Mouse (Mus musculus): ENCODE results near the gene H2-Ab1. TPM values are rescaled to one million over a fixed set of nuclear protein-coding genes. Genes with fewer than 3 reads are reported as not detected.

H2-Ab1 gene
- polyA plus RNA-seq, 1 experiment from 2014 or later, result 145 TPM

- Histone ChIP-seq H3K4me3 (ENCODE audit: inconsistent target) (no peak overlapping the region), H3K79me2 (ENCODE audit: inconsistent target) (no peaks in the 10 kb centered on the region), H3K36me3 (ENCODE audit: inconsistent target) (no peaks in the 10 kb centered on the region), H3K27ac (no peak overlapping the region)
- WGBS (ENCODE audit: missing documents), result 23% methylated on average over 4 of the region's 4 CpGs
Measured at GRCm38 (mm10) chr17:34249878-34250277, 7.6 kb upstream of the H2-Ab1 start.

DNA sequence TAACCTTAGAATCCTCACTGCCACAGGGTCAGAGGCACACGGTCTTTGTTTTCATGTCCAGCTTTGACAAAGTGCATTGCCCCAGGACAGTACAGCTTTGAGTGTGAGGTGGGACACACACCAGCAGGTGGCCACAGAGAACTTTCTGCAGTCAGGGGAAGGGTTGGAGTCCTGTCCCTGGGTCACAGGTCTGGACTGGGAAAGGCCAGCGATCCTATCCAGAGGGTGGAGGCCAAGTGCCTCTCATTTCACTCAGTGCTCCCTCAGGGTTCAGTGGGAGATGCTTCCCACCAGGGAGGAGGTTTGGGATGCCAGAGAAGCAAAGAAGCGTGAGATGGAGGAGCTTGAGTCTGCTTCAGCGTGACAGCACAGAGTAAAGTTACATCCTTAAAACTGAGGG, 5.8 kb upstream of the H2-Ab1 start:
- WGBS (ENCODE audit: missing documents), result 85% methylated on average over 4 of the region's 4 CpGs
- Histone ChIP-seq H3K79me2 (ENCODE audit: inconsistent target) (no peaks in the 10 kb centered on the region), H3K4me3 (ENCODE audit: inconsistent target) (no peak overlapping the region), H3K27ac (no peak overlapping the region), H3K36me3 (ENCODE audit: inconsistent target) (no peaks in the 10 kb centered on the region)

GRCm38 (mm10) chr17:34256501-34256900, 988 bp upstream of the H2-Ab1 start:
- no peaks in the 10 kb centered on the region for H3K36me3 ChIP-seq (ENCODE audit: inconsistent target)
- no peaks in the 10 kb centered on the region for H3K79me2 ChIP-seq (ENCODE audit: inconsistent target)
- WGBS (ENCODE audit: missing documents), result 77% methylated on average over 5 of the region's 5 CpGs
- H3K4me3 ChIP-seq (ENCODE audit: inconsistent target), result no peak overlapping the region
- no peak overlapping the region for H3K27ac ChIP-seq

DNA sequence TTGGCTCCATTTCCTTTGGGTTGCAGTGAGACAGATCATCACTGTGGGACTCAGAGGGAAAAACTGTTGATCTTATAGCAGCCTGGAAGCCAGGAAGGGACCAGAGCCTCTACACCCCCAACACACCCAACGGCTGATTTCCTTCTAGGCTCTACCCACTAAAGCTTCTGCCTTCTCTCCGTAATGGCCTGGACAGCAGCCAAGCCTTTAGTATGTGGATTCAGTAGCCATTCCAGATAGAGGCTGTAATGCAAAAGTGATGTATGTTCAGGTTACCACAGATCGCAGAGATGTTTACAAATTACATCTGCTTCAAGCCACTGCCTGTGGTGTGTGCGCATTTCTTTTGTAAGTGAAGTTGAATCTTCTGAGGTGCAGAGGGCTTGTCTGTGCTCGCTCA, 3.1 kb downstream of the H2-Ab1 start:
- 56% methylated on average over 5 of the region's 5 CpGs for WGBS (ENCODE audit: missing documents)
- no peak overlapping the region for H3K27ac ChIP-seq
- H3K79me2 ChIP-seq (ENCODE audit: inconsistent target), result no peaks in the 10 kb centered on the region
- H3K4me3 ChIP-seq (ENCODE audit: inconsistent target), result no peak overlapping the region
- no peaks in the 10 kb centered on the region for H3K36me3 ChIP-seq (ENCODE audit: inconsistent target)

DNA sequence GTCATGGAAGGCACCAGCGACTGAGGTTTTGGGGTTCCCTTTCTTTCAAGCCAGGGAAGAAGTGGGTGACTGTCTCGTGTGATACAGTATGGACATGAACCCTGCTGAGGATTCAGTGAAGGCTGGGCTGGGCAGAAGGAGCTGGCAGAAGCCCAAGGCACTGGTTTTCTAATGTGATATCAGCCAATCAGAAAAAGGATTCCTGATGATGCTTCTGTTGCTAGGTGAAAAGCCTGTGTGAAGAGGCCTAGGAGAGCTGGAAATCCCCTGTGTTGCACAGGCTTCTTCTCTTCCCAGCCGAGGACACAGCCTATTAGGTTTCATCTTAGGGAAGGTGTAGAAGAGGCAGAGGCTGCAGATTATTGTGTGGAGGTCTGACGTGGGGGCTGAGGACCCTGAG, 4.0 kb downstream of the H2-Ab1 start:
- no peak overlapping the region for H3K4me3 ChIP-seq (ENCODE audit: inconsistent target)
- H3K36me3 ChIP-seq (ENCODE audit: inconsistent target), result no peaks in the 10 kb centered on the region
- no peak overlapping the region for H3K27ac ChIP-seq
- H3K79me2 ChIP-seq (ENCODE audit: inconsistent target), result no peaks in the 10 kb centered on the region
- 38% methylated on average over 4 of the region's 4 CpGs for WGBS (ENCODE audit: missing documents)

DNA sequence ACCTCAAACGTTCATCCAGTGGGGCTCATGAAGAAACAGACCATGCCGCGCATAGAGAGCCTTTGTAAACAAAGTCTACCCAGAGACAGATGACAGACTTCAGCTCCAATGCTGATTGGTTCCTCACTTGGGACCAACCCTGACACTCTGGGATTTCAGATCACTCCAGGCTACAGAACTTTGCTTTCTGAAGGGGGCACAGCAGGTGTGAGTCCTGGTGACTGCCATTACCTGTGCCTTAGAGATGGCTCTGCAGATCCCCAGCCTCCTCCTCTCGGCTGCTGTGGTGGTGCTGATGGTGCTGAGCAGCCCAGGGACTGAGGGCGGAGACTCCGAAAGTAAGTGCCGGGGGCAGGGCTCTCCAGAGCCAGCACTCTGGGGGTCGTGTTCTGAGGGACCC, 5.6 kb downstream of the H2-Ab1 start:
- 2% methylated on average over 8 of the region's 8 CpGs for WGBS (ENCODE audit: missing documents)
- H3K27ac ChIP-seq, result no peak overlapping the region

DNA sequence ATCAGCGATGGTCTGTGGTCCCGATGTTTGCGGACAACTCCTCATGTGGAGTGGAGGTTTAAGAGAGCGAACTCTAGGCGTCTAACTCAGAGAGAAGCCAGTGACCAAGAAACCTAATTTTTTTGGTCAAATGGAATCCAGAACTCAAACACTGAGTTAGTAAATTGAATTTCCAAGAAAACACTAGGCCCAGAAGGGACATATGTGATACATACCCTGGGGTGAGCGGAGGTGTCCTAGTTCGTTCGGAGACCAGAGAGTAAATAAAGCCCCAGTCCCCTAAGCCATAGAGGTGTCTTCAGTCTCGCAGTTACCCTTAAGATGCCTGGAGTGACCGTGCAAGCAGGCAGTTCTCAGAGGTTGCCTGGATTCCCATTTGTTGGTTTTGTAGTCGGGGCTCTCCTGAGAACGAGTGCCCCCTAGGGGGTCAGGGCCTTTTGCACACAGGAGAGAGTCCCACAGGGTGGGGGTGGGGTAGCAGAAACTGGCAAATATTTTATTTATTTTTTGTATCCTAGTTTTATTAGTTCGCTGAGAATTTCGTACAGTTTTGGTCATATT, 6.4 kb downstream of the H2-Ab1 start:
- Histone ChIP-seq H3K36me3 (ENCODE audit: inconsistent target) (no peaks in the 10 kb centered on the region), H3K79me2 (ENCODE audit: inconsistent target) (no peaks in the 10 kb centered on the region), H3K4me3 (ENCODE audit: inconsistent target) (peak overlapping the region; percentile 45), H3K27ac (no peak overlapping the region)
- WGBS (ENCODE audit: missing documents), result 18% methylated on average over 14 of the region's 14 CpGs

More for the DNA sequence above, 5.6 kb downstream of the H2-Ab1 start:
- Histone ChIP-seq H3K4me3 (ENCODE audit: inconsistent target) (peak overlapping the region; percentile 45), H3K79me2 (ENCODE audit: inconsistent target) (no peaks in the 10 kb centered on the region), H3K36me3 (ENCODE audit: inconsistent target) (no peaks in the 10 kb centered on the region)

- 3% methylated on average over 91 of the region's 93 CpGs for WGBS (ENCODE audit: missing documents)
- Histone ChIP-seq H3K79me2 (ENCODE audit: inconsistent target) (no peaks in the 10 kb centered on the region), H3K27ac (no peak overlapping the region), H3K36me3 (ENCODE audit: inconsistent target) (no peaks in the 10 kb centered on the region), H3K4me3 (ENCODE audit: inconsistent target) (peak overlapping the region; percentile 45; the same call in 1 of the 2 replicates)
Measured at GRCm38 (mm10) chr17:34264452-34265351, 7.2 kb downstream of the H2-Ab1 start.

DNA sequence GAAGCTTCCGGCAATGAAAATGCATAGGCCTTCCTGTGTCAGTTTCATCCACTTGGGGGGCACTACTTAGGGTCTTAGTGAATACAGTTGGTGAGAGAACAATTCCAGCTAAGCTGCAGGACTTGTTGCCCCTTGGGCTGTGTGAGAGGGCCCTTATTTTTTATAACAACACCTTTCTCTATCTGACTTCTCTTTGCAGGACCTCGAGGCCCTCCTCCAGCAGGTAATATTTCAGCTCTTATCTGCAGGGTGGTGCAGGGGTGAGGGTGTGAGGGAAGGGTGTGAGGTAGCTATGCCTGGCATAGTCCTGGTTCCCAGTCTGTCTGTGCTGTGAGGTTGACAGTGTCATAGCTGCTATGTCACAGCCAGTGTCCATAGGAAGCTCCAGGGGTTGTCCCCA, 10.8 kb downstream of the H2-Ab1 start:
- 86% methylated on average over 2 of the region's 2 CpGs for WGBS (ENCODE audit: missing documents)
- no peaks in the 10 kb centered on the region for H3K36me3 ChIP-seq (ENCODE audit: inconsistent target)
- no peak overlapping the region for H3K27ac ChIP-seq

DNA sequence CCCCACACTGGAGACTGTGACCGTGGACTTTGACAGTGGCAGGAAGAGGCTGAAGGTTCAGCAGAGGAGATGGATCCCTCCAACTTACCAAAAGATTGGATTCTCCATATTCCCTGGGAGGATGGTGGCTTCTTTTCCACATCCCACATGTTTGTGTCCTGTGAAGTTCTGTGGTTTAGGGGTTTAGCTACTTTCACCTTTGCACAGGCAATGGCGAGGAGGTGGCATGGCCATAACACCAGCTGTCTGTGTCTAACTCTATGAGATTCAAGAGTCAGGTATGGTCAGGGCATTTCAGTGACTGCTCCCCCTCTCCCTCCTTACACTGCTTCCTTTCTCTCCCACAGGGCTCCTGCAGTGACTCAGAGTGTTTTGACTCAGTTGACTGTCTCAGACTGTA, 11.3 kb downstream of the H2-Ab1 start:
- Histone ChIP-seq H3K27ac (no peak overlapping the region), H3K36me3 (ENCODE audit: inconsistent target) (no peaks in the 10 kb centered on the region), H3K4me3 (ENCODE audit: inconsistent target) (no peak overlapping the region), H3K79me2 (ENCODE audit: inconsistent target) (no peaks in the 10 kb centered on the region)
- WGBS (ENCODE audit: missing documents), result 94% methylated on average over 2 of the region's 2 CpGs

More for the DNA sequence above, 10.8 kb downstream of the H2-Ab1 start:
- Histone ChIP-seq H3K4me3 (ENCODE audit: inconsistent target) (no peak overlapping the region), H3K79me2 (ENCODE audit: inconsistent target) (no peaks in the 10 kb centered on the region)

GRCm38 (mm10) chr17:34269817-34270216, 12.3 kb downstream of the H2-Ab1 start:
- H3K79me2 ChIP-seq (ENCODE audit: inconsistent target), result no peaks in the 10 kb centered on the region
- 98% methylated on average over 4 of the region's 4 CpGs for WGBS (ENCODE audit: missing documents)
- no peak overlapping the region for H3K4me3 ChIP-seq (ENCODE audit: inconsistent target)
- H3K27ac ChIP-seq, result no peak overlapping the region
- no peaks in the 10 kb centered on the region for H3K36me3 ChIP-seq (ENCODE audit: inconsistent target)

- 93% methylated on average over 2 of the region's 2 CpGs for WGBS (ENCODE audit: missing documents)
- no peaks in the 10 kb centered on the region for H3K36me3 ChIP-seq (ENCODE audit: inconsistent target)
- H3K27ac ChIP-seq, result no peak overlapping the region
- no peak overlapping the region for H3K4me3 ChIP-seq (ENCODE audit: inconsistent target)
- H3K79me2 ChIP-seq (ENCODE audit: inconsistent target), result no peaks in the 10 kb centered on the region
Measured at GRCm38 (mm10) chr17:34270230-34270629, 12.7 kb downstream of the H2-Ab1 start.

- H3K36me3 ChIP-seq (ENCODE audit: inconsistent target), result no peaks in the 10 kb centered on the region
- H3K4me3 ChIP-seq (ENCODE audit: inconsistent target), result no peak overlapping the region
- H3K27ac ChIP-seq, result no peak overlapping the region
- H3K79me2 ChIP-seq (ENCODE audit: inconsistent target), result no peaks in the 10 kb centered on the region
- 93% methylated on average over 2 of the region's 2 CpGs for WGBS (ENCODE audit: missing documents)
Measured at GRCm38 (mm10) chr17:34270940-34271339, 13.5 kb downstream of the H2-Ab1 start.

DNA sequence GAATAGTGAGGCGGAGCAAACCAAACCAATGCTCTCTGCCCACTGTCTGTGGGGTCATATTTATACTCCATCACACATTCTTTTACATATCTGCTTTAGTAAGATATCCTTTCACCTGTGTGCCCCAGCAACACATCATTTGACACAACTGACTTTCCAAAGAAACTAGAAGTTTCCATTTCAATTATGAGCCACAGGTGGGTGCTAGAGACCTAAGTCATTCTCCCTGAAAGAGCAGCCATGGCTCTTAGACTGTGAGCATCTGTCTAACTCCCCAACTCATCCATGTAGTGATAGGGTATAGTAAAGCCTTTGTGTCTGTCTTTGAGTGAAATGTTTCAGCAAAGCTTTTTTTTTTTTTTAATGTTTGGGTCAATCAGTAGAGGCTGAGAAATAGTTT, 14.6 kb downstream of the H2-Ab1 start:
- WGBS (ENCODE audit: missing documents), result 100% methylated on average over 1 of the region's 1 CpGs
- Histone ChIP-seq H3K4me3 (ENCODE audit: inconsistent target) (no peak overlapping the region), H3K79me2 (ENCODE audit: inconsistent target) (no peaks in the 10 kb centered on the region), H3K36me3 (ENCODE audit: inconsistent target) (no peaks in the 10 kb centered on the region), H3K27ac (no peak overlapping the region)

- 70% methylated on average over 1 of the region's 1 CpGs for WGBS (ENCODE audit: missing documents)
- no peak overlapping the region for H3K4me3 ChIP-seq (ENCODE audit: inconsistent target)
- no peaks in the 10 kb centered on the region for H3K79me2 ChIP-seq (ENCODE audit: inconsistent target)
- H3K36me3 ChIP-seq (ENCODE audit: inconsistent target), result no peaks in the 10 kb centered on the region
- no peak overlapping the region for H3K27ac ChIP-seq
Measured at GRCm38 (mm10) chr17:34280499-34281038, 23.1 kb downstream of the H2-Ab1 start.

Data from macrophage (primary cell).